Mouse (Mus musculus): Measurements from ENCODE around the gene Sell.
"Not testable (repeated sequence)": the region's sequence is repeated elsewhere in the genome, so short reads cannot be mapped to it uniquely, and the experiment has no call there.

Gene Sell

GRCm38 (mm10) chr1:164061925-164062324 lies at the start of gene Sell:
TSS of gene Sell (plus strand) at chr1:164061982.
- ChIA-PET POLR2A (interaction anchor here in 2 of 4 experiments (0.6 to 1.0 kb wide), 4 partner anchors 14 to 1579 kb away, joined by 3 to 4 read pairs (median 4); no protein-coding TSS in a partner anchor), CTCF (interaction anchor here in 2 of 4 experiments (0.7 to 1.0 kb wide), 3 partner anchors 12 to 77 kb away, joined by 3 to 4 read pairs (median 4); no protein-coding TSS in a partner anchor)

GRCm38 (mm10) chr1:164014616-164015015 lies 47.2 kb upstream of the Sell start:
- POLR2A ChIA-PET: interaction anchor here in 2 of 4 experiments (0.7 to 0.8 kb wide), 2 partner anchors 235 to 444 kb away, joined by 3 read pairs; partner anchors contain the start of gene Kifap3 (in 1 of the 2)
- CTCF ChIA-PET: interaction anchor here in 3 of 4 experiments (0.7 kb wide), 5 partner anchors 51 to 645 kb away, joined by 3 to 15 read pairs (median 3); partner anchors contain the start of gene Kifap3 (in 1 of the 3)

GRCm38 (mm10) chr1:164018221-164018896 lies 43.4 kb upstream of the Sell start:
- ChIA-PET CTCF (interaction anchor here in 2 of 4 experiments (0.7 to 1.5 kb wide), 2 partner anchors 8 to 410 kb away, joined by 3 read pairs; no protein-coding TSS in a partner anchor), POLR2A (interaction anchor here in 3 of 4 experiments (0.6 to 2.5 kb wide), 10 partner anchors 8 to 1982 kb away, joined by 3 to 8 read pairs (median 3); partner anchors contain the start of genes BC055324 (in 2 of the 3) and Mettl18 (in 2 of the 3))

- CTCF ChIA-PET: interaction anchor here in 2 of 4 experiments (1.1 to 1.4 kb wide), 2 partner anchors 13 to 118 kb away, joined by 3 to 4 read pairs; no protein-coding TSS in a partner anchor
- POLR2A ChIA-PET: interaction anchor here in 2 of 4 experiments (1.2 to 2.5 kb wide), 7 partner anchors 9 to 229 kb away, joined by 4 to 12 read pairs (median 7); partner anchors contain the start of genes BC055324 (in 2 of the 2), Mettl18 (in 2 of the 2) and Slc19a2 (in 1 of the 2)
These were observed 42.0 kb upstream of the Sell start for GRCm38 (mm10) chr1:164019789-164020188.

GRCm38 (mm10) chr1:164020746-164021145 lies 41.0 kb upstream of the Sell start:
- CTCF ChIA-PET: interaction anchor here (0.6 to 1.4 kb wide), 13 partner anchors 10 to 1100 kb away, joined by 3 to 4 read pairs (median 3); partner anchors contain the start of genes BC055324 (in 1 of the 4), Gorab (in 1 of the 4), Kifap3 (in 1 of the 4) and Mettl18 (in 1 of the 4)
- POLR2A ChIA-PET: interaction anchor here (0.6 to 2.5 kb wide), 22 partner anchors 8 to 1634 kb away, joined by 3 to 12 read pairs (median 3); partner anchors contain the start of genes BC055324 (in 3 of the 4), Mettl18 (in 3 of the 4), Blzf1 (in 1 of the 4) and Slc19a2 (in 1 of the 4)

- POLR2A ChIA-PET, CTCF ChIA-PET: not testable (repeated sequence)
These were observed 39.7 kb upstream of the Sell start for GRCm38 (mm10) chr1:164022106-164022505.

GRCm38 (mm10) chr1:164025685-164026084 lies 36.1 kb upstream of the Sell start:
- CTCF ChIA-PET: no interaction called here
- POLR2A ChIA-PET: no interaction called here

GRCm38 (mm10) chr1:164027416-164027815 lies 34.4 kb upstream of the Sell start:
- CTCF ChIA-PET: interaction anchor here in 1 of 4 experiments (1.0 kb wide), 1 partner anchor 33 kb away, joined by 4 read pairs; the partner anchor contains the start of genes BC055324 and Mettl18
- POLR2A ChIA-PET: interaction anchor here in 1 of 4 experiments (2.4 kb wide), 1 partner anchor 11 kb away, joined by 6 read pairs; no protein-coding TSS in a partner anchor

GRCm38 (mm10) chr1:164040385-164041135 lies 21.2 kb upstream of the Sell start:
- ChIA-PET POLR2A (no interaction called here), CTCF (interaction anchor here in 2 of 4 experiments (0.9 to 2.6 kb wide), 2 partner anchors 13 to 98 kb away, joined by 3 to 7 read pairs; no protein-coding TSS in a partner anchor)

GRCm38 (mm10) chr1:164043549-164043948 lies 18.2 kb upstream of the Sell start:
- POLR2A ChIA-PET: no interaction called here
- CTCF ChIA-PET: interaction anchor here in 1 of 4 experiments (1.0 kb wide), 1 partner anchor 95 kb away, joined by 3 read pairs; no protein-coding TSS in a partner anchor

- POLR2A ChIA-PET: interaction anchor here in 1 of 4 experiments (0.7 kb wide), 1 partner anchor 38 kb away, joined by 3 read pairs; no protein-coding TSS in a partner anchor
- CTCF ChIA-PET: no interaction called here
These were observed 13.8 kb upstream of the Sell start, which contains the start of gene Sele for GRCm38 (mm10) chr1:164047934-164048333. TSS of gene Sele (plus strand) at chr1:164048234.

- ChIA-PET CTCF (interaction anchor here in 1 of 4 experiments (1.7 to 2.1 kb wide), 2 partner anchors 14 to 34 kb away, joined by 4 to 7 read pairs; no protein-coding TSS in a partner anchor), POLR2A (interaction anchor here in 1 of 4 experiments (0.7 kb wide), 1 partner anchor 32 kb away, joined by 3 read pairs; no protein-coding TSS in a partner anchor)
These were observed 8.2 kb upstream of the Sell start for GRCm38 (mm10) chr1:164053561-164053960.

- CTCF ChIA-PET: interaction anchor here (0.6 to 2.1 kb wide), 9 partner anchors 9 to 889 kb away, joined by 3 to 7 read pairs (median 4); no protein-coding TSS in a partner anchor
- POLR2A ChIA-PET: interaction anchor here in 1 of 4 experiments (0.9 kb wide), 1 partner anchor 59 kb away, joined by 3 read pairs; no protein-coding TSS in a partner anchor
These were observed 7.0 kb upstream of the Sell start for GRCm38 (mm10) chr1:164054800-164055199.

GRCm38 (mm10) chr1:164060071-164060470 lies 1.7 kb upstream of the Sell start:
- ChIA-PET CTCF (interaction anchor here in 2 of 4 experiments (0.6 to 0.7 kb wide), 2 partner anchors 65 to 86 kb away, joined by 4 to 5 read pairs; no protein-coding TSS in a partner anchor), POLR2A (interaction anchor here in 2 of 4 experiments (0.6 kb wide), 2 partner anchors 482 to 1052 kb away, joined by 3 to 4 read pairs; no protein-coding TSS in a partner anchor)

- POLR2A ChIA-PET: interaction anchor here in 3 of 4 experiments (0.6 to 1.0 kb wide), 5 partner anchors 15 to 1579 kb away, joined by 3 to 4 read pairs (median 3); partner anchors contain the start of gene Blzf1 (in 1 of the 3)
- CTCF ChIA-PET: interaction anchor here in 2 of 4 experiments (0.7 to 1.0 kb wide), 3 partner anchors 11 to 78 kb away, joined by 3 to 4 read pairs (median 4); no protein-coding TSS in a partner anchor
These were observed 504 bp upstream of the Sell start for GRCm38 (mm10) chr1:164061278-164061677.

GRCm38 (mm10) chr1:164062856-164063255 lies 1.1 kb downstream of the Sell start:
- ChIA-PET CTCF (interaction anchor here in 1 of 4 experiments (1.4 kb wide), 1 partner anchor 76 kb away, joined by 5 read pairs; no protein-coding TSS in a partner anchor), POLR2A (interaction anchor here in 1 of 4 experiments (0.7 kb wide), 2 partner anchors 122 to 532 kb away, joined by 3 to 9 read pairs; no protein-coding TSS in a partner anchor)

- CTCF ChIA-PET: interaction anchor here in 2 of 4 experiments (1.0 to 1.4 kb wide), 2 partner anchors 9 to 75 kb away, joined by 5 to 6 read pairs; no protein-coding TSS in a partner anchor
- POLR2A ChIA-PET: no interaction called here
These were observed 2.0 kb downstream of the Sell start for GRCm38 (mm10) chr1:164063745-164064144.

GRCm38 (mm10) chr1:164069261-164069660 lies 7.5 kb downstream of the Sell start:
- ChIA-PET POLR2A (no interaction called here), CTCF (no interaction called here)

Data from embryonic stem cell, embryonic (primary cell).